Mouse (Mus musculus) E14TG2a.4 (cell line): ENCODE measurements around the gene Ccdc191.
A peak's percentile ranks its signal among the peaks of the same experiment; 100 is the strongest.

Source experiments
- H3K27me3 ChIP-seq: 2 replicates; pipeline ENCODE4 v1.6.1; 2014; ENCODE audit warnings: low read length, control low read depth; ENCODE audit not compliant: insufficient read depth
- H3K36me3 ChIP-seq: 2 replicates; pipeline ENCODE4 v1.6.1; 2014; ENCODE audit warnings: low read length, control low read depth; ENCODE audit not compliant: insufficient read depth
- H3K4me1 ChIP-seq: replicated peaks from 2 replicates; pipeline ENCODE4 v1.6.1; 2014; ENCODE audit warnings: low read depth, low read length, control low read depth
- H3K4me3 ChIP-seq: replicated peaks from 2 replicates; pipeline ENCODE4 v1.5.1; 2014; ENCODE audit warnings: mild to moderate bottlenecking, low read length
- H3K9me3 ChIP-seq: 2 replicates; pipeline ENCODE4 v1.6.1; 2014; ENCODE audit warnings: low read length, control low read depth
- CTCF ChIP-seq: conservative IDR thresholded peaks from 2 replicates; pipeline ENCODE4 v1.5.1; 2014; ENCODE audit warnings: low read length
- NANOG ChIP-seq: IDR thresholded peaks from 2 replicates; pipeline ENCODE4 v1.6.1; 2014; ENCODE audit warnings: borderline replicate concordance, low read length, mixed read lengths
- POU5F1 ChIP-seq: IDR thresholded peaks from 2 replicates; pipeline ENCODE4 v1.6.1; 2014; ENCODE audit warnings: low read length, borderline replicate concordance

Ccdc191 gene

GRCm38 (mm10) chr16:43882329-43882728 lies 7.3 kb upstream of the Ccdc191 start:
- no peaks in the 10 kb centered on the region for H3K9me3 ChIP-seq
- no peak for TF ChIP-seq POU5F1
- no peak for TF ChIP-seq NANOG
- no peak for TF ChIP-seq CTCF
- no peak overlapping the region for H3K4me3 ChIP-seq
- no peaks in the 10 kb centered on the region for H3K27me3 ChIP-seq
- peaks cover 49% of the 10 kb centered on the region for H3K36me3 ChIP-seq
- H3K4me1 ChIP-seq = peaks cover 14% of the 10 kb centered on the region

GRCm38 (mm10) chr16:43890005-43890336 lies 371 bp downstream of the Ccdc191 start:
- Histone ChIP-seq H3K36me3 (peaks cover 33% of the 10 kb centered on the region), H3K4me1 (peaks cover 31% of the 10 kb centered on the region), H3K27me3 (no peaks in the 10 kb centered on the region), H3K4me3 (peak overlapping the region; percentile 92), H3K9me3 (no peaks in the 10 kb centered on the region)
- TF ChIP-seq CTCF (peak; percentile 25; the same call in 1 of the 2 replicates), POU5F1 (no peak)

- no peak for TF ChIP-seq NANOG
- TF ChIP-seq POU5F1 = no peak
- no peak for TF ChIP-seq CTCF
- peak overlapping the region; percentile 92 for H3K4me3 ChIP-seq
- H3K4me1 ChIP-seq = peaks cover 25% of the 10 kb centered on the region
- no peaks in the 10 kb centered on the region for H3K9me3 ChIP-seq
- no peaks in the 10 kb centered on the region for H3K27me3 ChIP-seq
- peaks cover 29% of the 10 kb centered on the region for H3K36me3 ChIP-seq
Observed at GRCm38 (mm10) chr16:43890747-43891336, 1.2 kb downstream of the Ccdc191 start.

GRCm38 (mm10) chr16:43894501-43894900 lies 4.9 kb downstream of the Ccdc191 start:
- Histone ChIP-seq H3K36me3 (peaks cover 22% of the 10 kb centered on the region), H3K4me1 (peaks cover 9% of the 10 kb centered on the region), H3K27me3 (no peaks in the 10 kb centered on the region), H3K4me3 (no peak overlapping the region), H3K9me3 (no peaks in the 10 kb centered on the region)
- TF ChIP-seq POU5F1 = no peak

- H3K4me1 ChIP-seq = no peaks in the 10 kb centered on the region
- peaks cover 8% of the 10 kb centered on the region; the same call in 1 of the 2 replicates for H3K36me3 ChIP-seq
- TF ChIP-seq POU5F1 (no peak), CTCF (no peak), NANOG (no peak)
- H3K4me3 ChIP-seq = no peak overlapping the region
- H3K27me3 ChIP-seq = no peaks in the 10 kb centered on the region
- H3K9me3 ChIP-seq = no peaks in the 10 kb centered on the region
Observed at GRCm38 (mm10) chr16:43900138-43900537, 10.5 kb downstream of the Ccdc191 start.

- H3K36me3 ChIP-seq = peaks cover 8% of the 10 kb centered on the region; the same call in 1 of the 2 replicates
- TF ChIP-seq CTCF (no peak), NANOG (no peak), POU5F1 (no peak)
- no peaks in the 10 kb centered on the region for H3K9me3 ChIP-seq
- no peaks in the 10 kb centered on the region for H3K27me3 ChIP-seq
- no peak overlapping the region for H3K4me3 ChIP-seq
- H3K4me1 ChIP-seq = no peaks in the 10 kb centered on the region
Observed at GRCm38 (mm10) chr16:43900571-43900970, 11.0 kb downstream of the Ccdc191 start.

- Histone ChIP-seq H3K27me3 (no peaks in the 10 kb centered on the region), H3K4me1 (no peaks in the 10 kb centered on the region), H3K36me3 (peaks cover 33% of the 10 kb centered on the region), H3K9me3 (no peaks in the 10 kb centered on the region), H3K4me3 (no peak overlapping the region)
- TF ChIP-seq NANOG (no peak), CTCF (peak; percentile 62), POU5F1 (no peak)
Observed at GRCm38 (mm10) chr16:43908881-43909280, 19.3 kb downstream of the Ccdc191 start.

- Histone ChIP-seq H3K9me3 (no peaks in the 10 kb centered on the region), H3K36me3 (peaks cover 6% of the 10 kb centered on the region; the same call in 1 of the 2 replicates), H3K27me3 (no peaks in the 10 kb centered on the region), H3K4me1 (no peaks in the 10 kb centered on the region), H3K4me3 (no peak overlapping the region)
- TF ChIP-seq NANOG (no peak), CTCF (no peak), POU5F1 (no peak)
Observed at GRCm38 (mm10) chr16:43918867-43919266, 29.3 kb downstream of the Ccdc191 start.

- TF ChIP-seq CTCF (no peak), POU5F1 (no peak), NANOG (no peak)
- peaks cover 14% of the 10 kb centered on the region for H3K4me1 ChIP-seq
Observed at GRCm38 (mm10) chr16:43922024-43922423, 32.4 kb downstream of the Ccdc191 start.

More at GRCm38 (mm10) chr16:43922024-43922423, 32.4 kb downstream of the Ccdc191 start:
- no peaks in the 10 kb centered on the region for H3K27me3 ChIP-seq
- no peaks in the 10 kb centered on the region for H3K9me3 ChIP-seq
- H3K36me3 ChIP-seq = peaks cover 9% of the 10 kb centered on the region; the same call in 1 of the 2 replicates
- no peak overlapping the region for H3K4me3 ChIP-seq
